Mouse (Mus musculus) hindbrain, embryonic 15.5 days (tissue): ENCODE data around the gene Rpl10a. TPM values are rescaled to one million over a fixed set of nuclear protein-coding genes. Genes with fewer than 3 reads are reported as not detected.

Experiments
- ATAC-seq: fragments of 200-750 bp; cut with Nextera tagmentation; 2 replicates; pipeline ENCODE4 v1.8.0; 2017; ENCODE audit warnings: low read depth, moderate number of reproducible peaks, moderate TSS enrichment; ENCODE audit not compliant: low FRiP score
- H3K27ac ChIP-seq: fragments of 300-500 bp; sonication (generic); replicated peaks from 2 replicates; pipeline ENCODE4 v1.5.1; 2015; ENCODE audit warnings: mild to moderate bottlenecking, inconsistent platforms
- H3K27me3 ChIP-seq: fragments of 300-500 bp; sonication (generic); 2 replicates; pipeline ENCODE4 v1.6.1; 2015; ENCODE audit warnings: control low read depth, inconsistent platforms
- H3K36me3 ChIP-seq: fragments of 300-500 bp; sonication (generic); 2 replicates; pipeline ENCODE4 v1.6.1; 2015; ENCODE audit warnings: control low read depth, inconsistent platforms
- H3K4me1 ChIP-seq: fragments of 300-500 bp; sonication (generic); replicated peaks from 2 replicates; pipeline ENCODE4 v1.6.1; 2015; ENCODE audit warnings: control low read depth, inconsistent platforms
- H3K4me2 ChIP-seq: fragments of 300-500 bp; sonication (generic); 2 replicates; pipeline ENCODE4 v1.6.1; 2015; ENCODE audit warnings: moderate library complexity, mild to moderate bottlenecking, inconsistent platforms
- H3K4me3 ChIP-seq: fragments of 300-500 bp; sonication (generic); 2 replicates; pipeline ENCODE4 v1.5.1; 2015; ENCODE audit warnings: mild to moderate bottlenecking, inconsistent platforms
- H3K9ac ChIP-seq: fragments of 300-500 bp; sonication (generic); 2 replicates; pipeline ENCODE4 v1.6.1; 2015; ENCODE audit warnings: inconsistent platforms
- H3K9me3 ChIP-seq: fragments of 300-500 bp; sonication (generic); 2 replicates; pipeline ENCODE4 v1.6.1; 2016; ENCODE audit warnings: control low read depth, inconsistent platforms
- WGBS: fragments of 180-500 bp; shearing (Covaris S2); methylation state at CpG from one replicate; pipeline ENCODE4 v1.1.7; 2015; 5-methylcytosine and 5-hydroxymethylcytosine counted together
- polyA plus RNA-seq: library from polyadenylated mRNA; unstranded; fragments of >200 nt; fragmentation: Nextera tagmentation; extraction: Ambion mirVana; gene quantifications from 2 replicates; pipeline ENCODE4 v1.2.1, GENCODE M21; 2015

The Rpl10a gene
- polyA plus RNA-seq, 1 experiment from 2014 or later = 318 TPM

DNA sequence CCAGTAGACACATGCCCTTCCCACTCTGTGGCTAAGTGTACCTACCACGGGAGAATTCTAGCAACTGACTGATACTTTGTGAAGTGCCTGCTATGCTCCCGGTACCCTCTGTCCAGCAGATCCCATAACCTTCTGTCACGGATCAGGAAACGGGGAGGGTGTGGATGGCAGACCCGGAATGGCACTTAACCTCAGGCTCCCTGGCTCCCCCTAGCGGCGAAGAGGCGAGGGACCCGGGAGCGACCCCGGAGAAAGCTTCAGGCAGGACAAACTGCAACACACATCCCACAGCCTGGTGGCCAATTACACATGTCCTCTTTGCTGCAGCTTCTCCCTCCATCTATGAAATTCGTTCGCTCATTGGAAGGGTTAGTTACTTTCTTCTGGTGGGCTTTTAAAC, 40.2 kb downstream of the Rpl10a start:
- Histone ChIP-seq H3K27me3 (peaks cover 29% of the 10 kb centered on the region), H3K4me3 (no peak overlapping the region), H3K36me3 (no peaks in the 10 kb centered on the region), H3K4me1 (peaks cover 11% of the 10 kb centered on the region), H3K9ac (no peak overlapping the region), H3K4me2 (no peak overlapping the region), H3K9me3 (no peaks in the 10 kb centered on the region), H3K27ac (no peak overlapping the region)
- 4% methylated on average over 13 of the region's 13 CpGs for WGBS
- ATAC-seq = no peak

DNA sequence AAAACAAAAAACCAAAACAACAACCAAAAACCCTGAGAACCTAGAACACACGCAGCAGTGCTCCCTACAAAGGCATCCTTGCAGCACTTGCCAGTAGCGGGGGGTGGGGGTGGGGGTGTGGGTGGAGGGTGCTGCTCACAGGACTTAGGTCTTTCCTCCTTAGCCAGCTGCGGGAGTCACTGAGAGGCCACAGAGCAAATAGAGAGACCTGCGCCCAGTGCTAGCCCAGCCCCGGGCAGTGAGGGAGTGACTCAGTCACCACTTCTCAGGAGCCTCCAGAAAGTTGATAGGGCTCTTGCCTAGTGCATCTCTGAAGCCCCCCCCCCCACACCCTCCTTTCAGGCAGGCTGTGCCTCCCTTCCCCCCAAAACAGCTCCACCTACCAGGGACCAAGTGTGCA, 40.8 kb downstream of the Rpl10a start:
- 76% methylated on average over 5 of the region's 5 CpGs for WGBS
- Histone ChIP-seq H3K27ac (no peak overlapping the region), H3K27me3 (peaks cover 29% of the 10 kb centered on the region), H3K4me3 (no peak overlapping the region), H3K4me2 (no peak overlapping the region), H3K36me3 (no peaks in the 10 kb centered on the region), H3K4me1 (peaks cover 6% of the 10 kb centered on the region), H3K9me3 (no peaks in the 10 kb centered on the region), H3K9ac (no peak overlapping the region)
- ATAC-seq = no peak

DNA sequence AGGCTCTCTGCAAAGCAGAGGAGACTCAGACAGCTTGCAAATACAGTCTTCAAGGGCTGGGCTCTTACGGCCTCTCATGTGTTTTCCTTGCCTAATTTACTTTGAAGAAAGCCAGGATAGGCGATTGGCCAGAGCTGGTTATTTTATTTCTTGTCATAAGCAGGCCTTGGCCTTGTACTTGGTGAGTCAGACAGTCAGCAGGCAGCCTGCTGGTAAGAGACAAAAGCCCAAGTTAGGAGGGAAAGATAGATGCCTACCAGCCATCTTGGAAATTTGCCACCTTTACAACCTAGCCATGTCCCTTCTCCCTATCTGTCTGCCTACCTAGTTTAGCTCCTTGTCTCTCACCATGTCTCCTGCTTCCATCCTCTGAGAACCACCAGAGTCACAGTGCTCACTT, 43.0 kb downstream of the Rpl10a start:
- Histone ChIP-seq H3K4me3 (no peak overlapping the region), H3K27me3 (peaks cover 25% of the 10 kb centered on the region), H3K4me1 (no peaks in the 10 kb centered on the region), H3K9me3 (no peaks in the 10 kb centered on the region), H3K27ac (no peak overlapping the region), H3K36me3 (no peaks in the 10 kb centered on the region), H3K4me2 (no peak overlapping the region), H3K9ac (no peak overlapping the region)
- WGBS = 68% methylated on average over 2 of the region's 2 CpGs
- no peak for ATAC-seq

DNA sequence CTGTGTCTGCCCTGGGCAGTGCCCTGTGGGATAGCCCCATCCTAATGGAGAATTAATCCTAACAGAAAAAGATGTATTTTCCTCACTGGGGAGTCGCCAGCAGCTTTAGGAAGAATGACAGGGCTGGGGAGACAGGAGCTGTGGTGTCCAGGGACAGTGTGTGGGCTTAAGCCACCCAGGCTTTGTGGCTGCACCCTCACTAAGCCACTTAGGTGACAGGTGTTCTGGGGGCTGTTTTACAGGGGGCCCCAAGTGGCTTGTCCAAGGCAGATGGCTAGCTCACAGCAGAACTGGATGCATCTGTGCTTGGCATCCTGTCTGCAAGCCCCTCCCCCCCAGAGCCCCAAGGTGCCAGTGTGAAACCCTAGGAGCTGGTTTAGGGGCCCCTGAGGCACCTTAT, 43.7 kb downstream of the Rpl10a start:
- H3K36me3 ChIP-seq = no peaks in the 10 kb centered on the region
- H3K4me2 ChIP-seq = no peak overlapping the region
- H3K27me3 ChIP-seq = peaks cover 28% of the 10 kb centered on the region
- H3K9ac ChIP-seq = no peak overlapping the region
- ATAC-seq = no peak
- no peaks in the 10 kb centered on the region for H3K9me3 ChIP-seq
- H3K27ac ChIP-seq = no peak overlapping the region
- 48% methylated on average over 1 of the region's 1 CpGs for WGBS
- H3K4me3 ChIP-seq = no peak overlapping the region
- no peaks in the 10 kb centered on the region for H3K4me1 ChIP-seq

DNA sequence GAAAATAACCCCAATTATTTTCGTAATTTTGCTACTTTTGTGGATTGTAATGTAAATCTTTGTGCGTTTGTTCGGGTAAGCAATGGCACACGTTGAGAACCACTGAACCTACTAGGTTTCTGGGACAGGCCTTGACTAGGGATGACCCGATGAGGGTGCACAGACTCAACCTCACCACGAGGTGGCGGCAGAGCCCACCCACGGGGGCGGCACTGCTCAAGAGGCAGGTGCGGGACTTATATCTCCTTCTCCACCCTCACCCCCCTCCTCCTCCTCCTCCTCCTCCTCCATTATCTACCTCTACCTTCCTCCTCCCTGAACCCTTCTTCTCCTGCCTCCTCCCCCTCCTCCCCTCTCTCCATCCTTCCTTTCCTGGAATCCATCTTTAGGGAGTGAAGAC, 45.5 kb downstream of the Rpl10a start:
- 12% methylated on average over 10 of the region's 10 CpGs for WGBS
- no peak for ATAC-seq
- Histone ChIP-seq H3K36me3 (no peaks in the 10 kb centered on the region), H3K4me2 (no peak overlapping the region), H3K27me3 (peaks cover 30% of the 10 kb centered on the region), H3K4me1 (no peaks in the 10 kb centered on the region), H3K9me3 (no peaks in the 10 kb centered on the region), H3K4me3 (no peak overlapping the region), H3K9ac (no peak overlapping the region), H3K27ac (no peak overlapping the region)

DNA sequence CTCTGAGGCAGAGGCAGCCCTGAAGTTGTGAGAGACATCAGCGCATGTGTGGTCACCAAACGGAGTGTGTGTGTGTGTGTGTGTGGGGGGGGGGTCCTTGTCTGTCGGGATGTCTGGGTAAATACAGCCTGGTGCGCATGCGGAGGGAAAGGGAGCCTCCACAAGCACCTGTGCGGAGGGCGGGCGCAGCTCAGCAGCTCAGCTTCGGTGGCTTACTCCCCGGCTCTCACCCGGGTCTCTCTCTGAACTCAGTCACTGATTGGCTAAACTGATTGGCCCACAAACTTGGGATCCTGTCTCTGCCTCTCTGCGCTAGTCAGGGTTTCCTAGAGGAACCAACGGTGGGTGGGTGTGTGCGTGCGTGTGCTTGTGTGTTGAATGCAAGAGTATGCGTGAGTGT, 46.2 kb downstream of the Rpl10a start:
- no peak overlapping the region for H3K4me3 ChIP-seq

DNA sequence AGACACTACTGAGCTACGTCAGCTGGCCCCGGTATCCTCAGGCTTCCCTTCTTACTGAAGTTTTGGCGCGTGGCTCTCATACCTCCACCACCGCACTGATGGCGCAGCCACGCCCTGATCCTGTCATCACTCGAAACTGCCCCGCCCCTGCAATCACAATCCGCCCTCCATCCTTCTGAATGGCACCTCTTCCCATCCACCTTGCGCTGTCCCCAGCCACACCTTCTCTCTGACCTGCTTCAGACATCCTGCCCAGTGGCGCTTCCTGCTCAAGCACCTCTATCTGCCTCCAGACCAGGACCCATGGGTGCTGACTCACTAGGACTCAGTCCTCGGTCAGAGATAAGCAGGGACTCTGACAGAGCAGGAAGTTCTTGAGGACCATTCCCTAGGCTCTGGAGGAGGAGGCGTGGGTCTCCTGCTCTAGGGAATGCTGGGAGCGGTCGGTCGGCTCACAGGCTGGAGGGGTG, 47.4 kb downstream of the Rpl10a start:
- no peak for ATAC-seq
- Histone ChIP-seq H3K9ac (no peak overlapping the region), H3K27ac (no peak overlapping the region), H3K27me3 (peaks cover 30% of the 10 kb centered on the region), H3K36me3 (no peaks in the 10 kb centered on the region), H3K9me3 (no peaks in the 10 kb centered on the region), H3K4me1 (no peaks in the 10 kb centered on the region), H3K4me3 (no peak overlapping the region), H3K4me2 (no peak overlapping the region)
- 16% methylated on average over 17 of the region's 17 CpGs for WGBS

More for the DNA sequence above, 46.2 kb downstream of the Rpl10a start:
- H3K27me3 ChIP-seq = peaks cover 30% of the 10 kb centered on the region
- 20% methylated on average over 16 of the region's 16 CpGs for WGBS
- no peaks in the 10 kb centered on the region for H3K9me3 ChIP-seq
- no peaks in the 10 kb centered on the region for H3K36me3 ChIP-seq
- H3K9ac ChIP-seq = no peak overlapping the region
- H3K4me2 ChIP-seq = peak overlapping the region; percentile 28; the same call in 1 of the 2 replicates
- no peak overlapping the region for H3K27ac ChIP-seq
- ATAC-seq = peak; percentile 30; the same call in 1 of the 2 replicates
- H3K4me1 ChIP-seq = no peaks in the 10 kb centered on the region

DNA sequence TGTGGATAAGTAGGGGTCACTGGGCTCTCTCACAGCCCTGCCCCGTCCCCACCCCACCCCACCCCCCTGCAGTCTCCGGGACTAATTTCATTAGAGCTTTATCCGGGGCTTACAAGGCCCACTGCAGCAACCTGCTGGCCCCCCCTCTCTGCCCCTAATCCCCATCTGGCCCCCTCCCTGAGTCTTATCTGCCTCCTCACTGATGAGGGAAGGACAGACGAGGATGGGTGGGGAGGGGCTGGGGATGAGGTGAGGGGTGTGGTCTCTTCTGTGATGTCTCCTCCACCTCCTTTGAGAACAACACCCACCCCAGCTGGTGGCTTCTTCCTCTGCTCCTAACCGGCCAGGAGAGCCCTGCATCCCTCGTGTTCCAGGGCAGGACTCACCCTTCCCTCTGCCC, 52.0 kb downstream of the Rpl10a start:
- H3K36me3 ChIP-seq = no peaks in the 10 kb centered on the region
- no peak overlapping the region for H3K4me2 ChIP-seq
- no peaks in the 10 kb centered on the region for H3K4me1 ChIP-seq
- H3K4me3 ChIP-seq = no peak overlapping the region
- H3K27ac ChIP-seq = no peak overlapping the region
- no peaks in the 10 kb centered on the region for H3K9me3 ChIP-seq
- H3K27me3 ChIP-seq = peaks cover 14% of the 10 kb centered on the region
- H3K9ac ChIP-seq = no peak overlapping the region
- 10% methylated on average over 6 of the region's 6 CpGs for WGBS
- no peak for ATAC-seq

Other genes starting within 250 kb of the Rpl10a start
- 1.5 TPM in 2 replicates for gene Tcp11, start 247.8 kb upstream of the Rpl10a start, polyA plus RNA-seq
- 3.7 and 4.4 TPM in 2 replicates for gene Scube3, start 186.3 kb upstream of the Rpl10a start, polyA plus RNA-seq
- gene Zfp523, start 151.3 kb upstream of the Rpl10a start, polyA plus RNA-seq = 48.1 and 53.1 TPM in 2 replicates
- gene Def6, start 120.7 kb upstream of the Rpl10a start, polyA plus RNA-seq = 6.4 and 8.9 TPM in 2 replicates
- 1.8 and 2.2 TPM in 2 replicates for gene Ppard, start 95.8 kb upstream of the Rpl10a start, polyA plus RNA-seq
- gene Fance, start 15.0 kb upstream of the Rpl10a start, polyA plus RNA-seq = 25.5 and 26.2 TPM in 2 replicates
- 1.8 and 2.7 TPM in 2 replicates for gene Tead3, start 22.3 kb downstream of the Rpl10a start, polyA plus RNA-seq
- gene Tulp1, start 36.8 kb downstream of the Rpl10a start, polyA plus RNA-seq = 1.5 and 1.7 TPM in 2 replicates
- gene Fkbp5, start 189.1 kb downstream of the Rpl10a start, polyA plus RNA-seq = 31.5 and 32.5 TPM in 2 replicates
- gene Armc12, start 202.3 kb downstream of the Rpl10a start, polyA plus RNA-seq = not detected in 2 replicates
- gene Clpsl2, start 220.9 kb downstream of the Rpl10a start, polyA plus RNA-seq = not detected in 2 replicates
- 0.44 and 0.47 TPM in 2 replicates for gene Clps, start 232.3 kb downstream of the Rpl10a start, polyA plus RNA-seq
- 16.4 and 16.5 TPM in 2 replicates for gene Lhfpl5, start 247.2 kb downstream of the Rpl10a start, polyA plus RNA-seq